ENCODE assay signal across 9 mouse cellular contexts in genomic region chr2:10785156-10785555, GRCm38 (mm10).
DNase-seq lines count a peak whose midpoint lies in the region; ATAC-seq and TF ChIP-seq lines count a peak whose summit lies in the region.
"Had no signal": no experiment of that assay in that cellular context is flagged by ENCODE, and none has a peak within 500 bp of the region (broad histone marks: within the 10 kb centered on the region; RNA-seq: fewer than 3 reads in every experiment).

No protein-coding gene starts in this region.

- TF ChIP-seq POLR2A in thymus, adult 2 months (IDR thresholded peaks at IDR 0.05; ENCODE audit: control insufficient read depth, extremely low read depth, insufficient read depth, low read length, poor library complexity) = no peak

- H3K27ac ChIP-seq in thymus, adult 2 months (ENCODE audit: control insufficient read depth, insufficient read depth, low read length) = no peak overlapping the region
- no peak overlapping the region for H3K27ac ChIP-seq in kidney, embryonic 14.5 days (ENCODE audit: low read depth, low read length)
- H3K27ac ChIP-seq: stomach, embryonic 15.5 days had no signal

- WGBS in thymus, adult 2 months = 18% methylated on average over 2 of the region's 2 CpGs
- 24% methylated on average over 2 of the region's 2 CpGs for WGBS in kidney, embryonic 14.5 days

- no peaks in the 10 kb centered on the region for H3K4me1 ChIP-seq in thymus, adult 2 months (replicated peaks; ENCODE audit: control insufficient read depth, insufficient read depth, low read length)
- H3K4me1 ChIP-seq in kidney, embryonic 14.5 days (ENCODE audit: control insufficient read depth, insufficient read depth, low read length) = no peaks in the 10 kb centered on the region
- H3K4me1 ChIP-seq: stomach, embryonic 15.5 days had no signal

- peak; percentile 80 for DNase-seq in CD4-positive, CD25-positive, alpha-beta regulatory T cell, adult 2 months (ENCODE audit: low read depth, low spot score)
- DNase-seq in thymus, adult 2 months = peak; percentile 43
- DNase-seq in thymus, adult 18-20 months = no peak
- DNase-seq in embryo, embryonic 11.5 days (ENCODE audit: low read depth, low spot score) = peak; percentile 47
- DNase-seq in lung, postnatal 25 days (ENCODE audit: low spot score) = peak; percentile 23
- peak; percentile 47 for DNase-seq in thymus, postnatal 14 days

- H3K9me3 ChIP-seq in kidney, embryonic 14.5 days (ENCODE audit: control insufficient read depth, low read length) = no peaks in the 10 kb centered on the region
- H3K9me3 ChIP-seq: stomach, embryonic 15.5 days had no signal

- TF ChIP-seq CTCF in thymus, adult 2 months (IDR thresholded peaks at IDR 0.05; ENCODE audit: borderline replicate concordance, control insufficient read depth, extremely low read depth, insufficient read depth, low read length, poor library complexity) = no peak

- ATAC-seq in CD4-positive, CD25-positive, alpha-beta regulatory T cell, adult 4 months = no peak
- peak; percentile 76; the same call in 1 of the 2 replicates for ATAC-seq in kidney, embryonic 14.5 days (ENCODE audit: low FRiP score, low TSS enrichment)

- H3K36me3 ChIP-seq in thymus, adult 2 months (ENCODE audit: control insufficient read depth, insufficient read depth, low read length) = no peaks in the 10 kb centered on the region
- H3K36me3 ChIP-seq in kidney, embryonic 14.5 days (ENCODE audit: control insufficient read depth, insufficient read depth, low read length) = no peaks in the 10 kb centered on the region
- H3K36me3 ChIP-seq: stomach, embryonic 15.5 days had no signal

- no peak overlapping the region for H3K4me2 ChIP-seq in kidney, embryonic 14.5 days (replicated peaks; ENCODE audit: low read depth, low read length)
- H3K4me2 ChIP-seq: stomach, embryonic 15.5 days had no signal

- no peak overlapping the region for H3K4me3 ChIP-seq in thymus, adult 2 months (ENCODE audit: control insufficient read depth, insufficient read depth, low read length)
- H3K4me3 ChIP-seq in kidney, embryonic 14.5 days (ENCODE audit: low read length) = no peak overlapping the region
- H3K4me3 ChIP-seq: stomach, embryonic 15.5 days had no signal

- H3K27me3 ChIP-seq in thymus, adult 2 months (ENCODE audit: control insufficient read depth, insufficient read depth, low read length) = no peaks in the 10 kb centered on the region
- H3K27me3 ChIP-seq in kidney, embryonic 14.5 days (ENCODE audit: control insufficient read depth, insufficient read depth, low read length) = no peaks in the 10 kb centered on the region
- H3K27me3 ChIP-seq: stomach, embryonic 15.5 days had no signal

- H3K9ac ChIP-seq in kidney, embryonic 14.5 days (ENCODE audit: low read depth, low read length) = no peak overlapping the region
- H3K9ac ChIP-seq: stomach, embryonic 15.5 days had no signal

Comparison
In these comparisons a context has a peak if more than half of its experiments do, and no peak if none do; other contexts are left out.
1. DNase-seq: peak in CD4-positive, CD25-positive, alpha-beta regulatory T cell, adult 2 months (single experiment), thymus, adult 2 months (single experiment), embryo, embryonic 11.5 days (single experiment), lung, postnatal 25 days (single experiment) and thymus, postnatal 14 days (single experiment); none in thymus, adult 18-20 months (0 of 2).